23 mouse cellular contexts compared by ENCODE assay signal in genomic region chr1:191192213-191192612, GRCm38 (mm10). TPM values are rescaled to one million over a fixed set of nuclear protein-coding genes. Genes with fewer than 3 reads are reported as not detected.
"Had no signal": no experiment of that assay in that cellular context is flagged by ENCODE, and none has a peak within 500 bp of the region (broad histone marks: within the 10 kb centered on the region; RNA-seq: fewer than 3 reads in every experiment).

No protein-coding gene starts in this region.

- H3K4me3 ChIP-seq: lung, embryonic 15.5 days; megakaryocyte, embryonic 14.5 days; midbrain, embryonic 13.5 days; midbrain, embryonic 15.5 days; neural tube, embryonic 12.5 days; stomach, embryonic 15.5 days had no signal

- H3K9me3 ChIP-seq: lung, embryonic 15.5 days; megakaryocyte, embryonic 14.5 days; midbrain, embryonic 13.5 days; midbrain, embryonic 15.5 days; neural tube, embryonic 12.5 days; stomach, embryonic 15.5 days had no signal

- H3K9ac ChIP-seq: liver, postnatal 0 days; lung, embryonic 15.5 days; midbrain, embryonic 13.5 days; midbrain, embryonic 15.5 days; neural tube, embryonic 12.5 days; stomach, embryonic 15.5 days had no signal

- ATAC-seq: liver, postnatal 0 days; lung, postnatal 0 days; midbrain, embryonic 13.5 days; midbrain, embryonic 15.5 days had no signal

- H3K4me2 ChIP-seq: lung, embryonic 15.5 days; midbrain, embryonic 11.5 days; midbrain, embryonic 13.5 days; midbrain, embryonic 15.5 days; neural tube, embryonic 12.5 days; stomach, embryonic 15.5 days had no signal

- H3K36me3 ChIP-seq: lung, embryonic 15.5 days; midbrain, embryonic 13.5 days; midbrain, embryonic 15.5 days; neural tube, embryonic 12.5 days; stomach, embryonic 15.5 days had no signal

- DNase-seq: liver, postnatal 0 days; lung, adult 2 months; lung, postnatal 14 days; lung, postnatal 36 days; right cerebral cortex, postnatal 14 days; thymus, postnatal 14 days; thymus, postnatal 36 days had no signal

- H3K4me1 ChIP-seq: midbrain, embryonic 15.5 days; neural tube, embryonic 12.5 days; stomach, embryonic 15.5 days had no signal

- H3K27ac ChIP-seq: lung, embryonic 15.5 days; macrophage; midbrain, embryonic 13.5 days; midbrain, embryonic 15.5 days; neural tube, embryonic 12.5 days; stomach, embryonic 15.5 days; stomach, postnatal 0 days had no signal

RNA-seq across cellular contexts. Expression of gene Atf3, which starts 25.6 kb away (rescaled TPM):
- polyA plus RNA-seq: testis, adult 2 months had no signal

RNA-seq across cellular contexts. Expression of gene Fam71a, which starts 27.6 kb away (rescaled TPM):
- total RNA-seq: midbrain, postnatal 0 days had no signal
- polyA plus RNA-seq: liver, postnatal 0 days; lung, adult 2 months; lung, embryonic 15.5 days; lung, postnatal 0 days; macrophage; midbrain, embryonic 11.5 days; midbrain, embryonic 13.5 days; midbrain, embryonic 15.5 days; midbrain, postnatal 0 days; neural tube, embryonic 12.5 days; neural tube, embryonic 14.5 days; spleen, adult 2 months; stomach, embryonic 15.5 days; stomach, postnatal 0 days; thymus, postnatal 0 days; urinary bladder, adult 2 months had no signal
